Mouse (Mus musculus) Muller cell, postnatal 12 days (primary cell): ENCODE measurements at regions not wholly inside any gene's neighbourhood (a gene's known extent, or its start where the extent isn't known, plus 50 kb on each side); places are given as distances from the start of the nearest gene placed in this dataset.

Source experiments
- DNase-seq: peaks from one replicate; pipeline ENCODE4 v3.0.0-alpha.2; 2015; ENCODE audit errors: inconsistent ontology term

DNA sequence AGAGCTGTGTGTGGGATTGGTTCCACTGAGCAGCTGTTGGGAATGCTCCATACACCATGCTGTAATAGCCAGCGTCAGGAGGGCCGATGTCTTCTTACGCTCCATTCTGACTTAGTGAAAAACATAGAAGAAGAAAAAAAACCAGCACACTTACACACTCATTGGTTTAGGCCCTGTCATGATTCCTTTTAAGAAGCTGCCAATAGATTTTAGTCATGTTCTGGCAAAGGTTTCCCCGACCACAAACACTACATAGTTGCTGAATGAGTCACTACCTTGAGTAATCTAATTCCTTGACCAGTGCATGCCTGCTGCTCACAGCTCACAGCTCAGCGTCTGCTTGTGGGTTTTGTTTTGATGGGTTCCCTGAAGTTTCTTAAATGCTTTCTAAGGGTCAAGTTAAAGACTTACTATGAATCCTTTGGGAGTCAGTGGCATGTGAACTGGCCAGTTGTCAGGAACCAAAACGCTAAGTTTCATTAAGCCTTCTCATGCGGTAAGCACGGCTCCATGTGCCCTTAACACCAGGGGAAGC is 58.8 kb upstream of the Bach2 start:
- peak; percentile 97 for DNase-seq

DNA sequence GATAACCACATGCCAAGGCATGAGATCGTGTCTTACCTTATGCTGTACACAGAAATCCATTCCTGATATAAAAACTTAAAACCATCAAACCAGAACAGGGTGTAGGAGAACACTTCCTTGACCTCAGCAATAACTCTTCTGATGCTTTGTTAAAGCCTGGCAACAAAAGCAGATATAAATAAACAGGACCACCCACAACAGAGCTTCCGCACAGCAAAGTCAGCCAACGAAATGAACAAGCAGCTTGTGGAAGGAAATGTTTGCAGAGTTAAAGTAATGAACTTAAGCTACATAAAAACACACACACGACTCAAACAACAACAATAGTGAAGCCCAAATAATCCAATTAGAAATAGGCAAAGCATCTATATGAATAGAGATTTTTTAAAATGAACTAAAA is 54.8 kb upstream of the Bach2 start:
- DNase-seq: no peak

DNA sequence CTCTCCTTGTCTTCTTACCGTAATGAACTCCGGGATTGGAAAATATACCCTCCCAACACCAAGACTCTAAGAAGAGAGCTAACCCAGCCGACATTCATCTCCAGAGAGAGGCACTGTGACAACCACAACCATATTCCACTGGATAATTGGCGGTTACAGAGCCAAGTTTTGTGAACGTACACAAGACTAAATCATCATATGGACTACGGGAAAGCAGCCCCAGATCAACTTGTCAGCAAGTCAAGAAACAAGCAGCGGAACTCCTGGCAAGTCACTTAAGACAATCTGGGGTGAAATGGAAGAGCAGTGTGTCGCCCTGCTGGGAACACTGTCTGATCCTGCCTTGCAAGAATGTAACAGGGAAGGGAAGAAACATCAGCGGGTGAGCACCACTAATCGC is 52.6 kb upstream of the Bach2 start:
- no peak for DNase-seq

DNA sequence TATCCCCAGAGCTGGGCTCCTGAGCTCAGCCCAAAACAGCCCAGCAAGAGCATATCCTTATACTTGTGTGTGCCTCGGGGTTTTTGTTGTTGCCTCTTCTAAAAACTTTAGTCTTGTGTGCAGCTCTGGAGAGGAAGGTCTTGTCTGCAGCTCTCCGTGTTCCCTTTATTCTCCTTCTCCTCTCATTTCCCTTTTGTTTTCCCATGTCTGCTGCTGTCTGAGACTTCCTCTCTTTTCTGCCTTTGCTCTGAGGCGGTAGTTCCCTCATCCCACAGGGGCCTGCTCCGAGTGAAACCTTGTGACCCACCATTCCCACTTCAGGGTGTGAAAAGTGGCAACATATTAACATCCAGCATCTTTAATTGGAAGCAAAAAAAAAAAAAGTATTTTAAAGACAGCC is 51.5 kb upstream of the Bach2 start:
- DNase-seq: no peak

DNA sequence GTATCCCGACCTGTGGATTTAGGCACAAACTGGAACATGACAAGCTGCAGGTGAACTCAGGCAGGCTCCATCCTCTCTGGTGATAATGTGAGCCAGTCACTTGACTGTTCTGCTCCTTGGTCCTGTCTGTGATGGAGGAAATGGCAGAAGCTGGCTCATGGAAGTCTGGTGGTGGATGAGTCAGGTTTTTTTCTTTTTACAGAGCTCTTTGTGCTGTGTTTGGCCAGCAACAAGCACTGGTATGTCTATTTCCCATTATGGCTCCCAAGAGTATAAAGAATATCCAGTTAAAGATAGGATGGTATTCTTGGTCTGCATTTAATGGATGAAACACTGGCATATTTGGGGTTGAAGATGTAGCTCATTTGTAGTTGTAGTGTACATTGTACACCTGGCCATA is 50.5 kb upstream of the Bach2 start:
- DNase-seq: peak; percentile 70

DNA sequence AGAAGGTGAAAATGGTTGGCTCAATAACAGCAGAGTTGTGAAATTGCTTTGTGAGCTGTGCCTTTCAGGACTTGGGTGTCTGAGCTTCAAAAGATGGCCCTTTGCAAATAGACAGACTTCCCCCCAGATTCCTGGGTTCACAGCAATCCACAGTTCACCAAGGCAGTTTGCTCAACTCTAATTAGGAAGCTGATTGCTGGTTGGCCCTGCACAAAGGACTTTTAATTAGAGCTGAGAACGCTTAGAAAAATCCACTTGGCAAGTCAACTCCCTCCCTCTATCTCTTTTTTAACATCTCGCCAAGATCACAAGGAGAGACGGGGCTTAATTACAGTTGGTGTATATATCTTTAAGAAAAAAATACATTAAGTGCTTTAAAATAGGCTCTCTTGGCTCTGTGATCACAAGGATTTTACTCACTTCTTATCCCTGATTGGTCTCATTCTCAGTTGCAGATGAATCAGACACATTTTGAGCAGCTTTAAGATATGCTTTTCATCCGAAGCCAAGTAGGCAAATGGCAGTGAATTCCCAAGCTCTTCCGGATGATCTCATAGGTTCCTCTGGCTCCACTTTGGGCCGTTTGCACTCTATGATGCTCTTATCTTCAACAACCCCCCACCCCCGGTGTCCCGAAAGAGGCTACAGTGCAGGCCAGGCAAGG is 49.7 kb upstream of the Bach2 start:
- DNase-seq: peak; percentile 94
